Mouse (Mus musculus): ENCODE measurements at regions not wholly inside any gene's neighbourhood (a gene's known extent, or its start where the extent isn't known, plus 50 kb on each side); places are given as distances from the start of the nearest gene placed in this dataset.
"Not testable (repeated sequence)": the region's sequence is repeated elsewhere in the genome, so short reads cannot be mapped to it uniquely, and the experiment has no call there.

- Histone ChIP-seq H3K27ac (ENCODE audit: low read length) (no peak overlapping the region), H3K9me3 (ENCODE audit: control insufficient read depth, low read length) (no peaks in the 10 kb centered on the region), H3K4me3 (replicated peaks; ENCODE audit: low read length) (no peak overlapping the region), H3K36me3 (ENCODE audit: control insufficient read depth, insufficient read depth) (no peaks in the 10 kb centered on the region), H3K4me1 (replicated peaks; ENCODE audit: control insufficient read depth, insufficient read depth, low read length) (no peaks in the 10 kb centered on the region), H3K27me3 (replicated peaks; ENCODE audit: control insufficient read depth, insufficient read depth, low read length) (no peaks in the 10 kb centered on the region), H3K4me2 (ENCODE audit: low read length) (no peak overlapping the region), H3K9ac (replicated peaks; ENCODE audit: low read depth, low read length) (no peak overlapping the region)
- 86% methylated on average over 3 of the region's 3 CpGs for WGBS
- ATAC-seq = no peak
Measured at GRCm38 (mm10) chr6:22487467-22487866, 131.4 kb upstream of the Fam3c start.

GRCm38 (mm10) chr6:22485828-22486518 is 129.9 kb upstream of the Fam3c start:
- H3K4me2 ChIP-seq (ENCODE audit: low read length) = no peak overlapping the region
- no peaks in the 10 kb centered on the region for H3K27me3 ChIP-seq (replicated peaks; ENCODE audit: control insufficient read depth, insufficient read depth, low read length)
- no peak overlapping the region for H3K27ac ChIP-seq (ENCODE audit: low read length)
- H3K36me3 ChIP-seq (ENCODE audit: control insufficient read depth, insufficient read depth) = no peaks in the 10 kb centered on the region
- no peak overlapping the region for H3K4me3 ChIP-seq (replicated peaks; ENCODE audit: low read length)
- no peaks in the 10 kb centered on the region for H3K4me1 ChIP-seq (replicated peaks; ENCODE audit: control insufficient read depth, insufficient read depth, low read length)
- no peak for ATAC-seq
- 62% methylated on average over 11 of the region's 11 CpGs for WGBS
- no peak overlapping the region for H3K9ac ChIP-seq (replicated peaks; ENCODE audit: low read depth, low read length)
- no peaks in the 10 kb centered on the region for H3K9me3 ChIP-seq (ENCODE audit: control insufficient read depth, low read length)

- H3K36me3 ChIP-seq (ENCODE audit: control insufficient read depth, insufficient read depth); H3K9ac ChIP-seq (replicated peaks; ENCODE audit: low read depth, low read length); H3K9me3 ChIP-seq (ENCODE audit: control insufficient read depth, low read length); H3K4me3 ChIP-seq (replicated peaks; ENCODE audit: low read length); H3K4me1 ChIP-seq (replicated peaks; ENCODE audit: control insufficient read depth, insufficient read depth, low read length); ATAC-seq; H3K27ac ChIP-seq (ENCODE audit: low read length); H3K27me3 ChIP-seq (replicated peaks; ENCODE audit: control insufficient read depth, insufficient read depth, low read length); H3K4me2 ChIP-seq (ENCODE audit: low read length): not testable (repeated sequence)
- WGBS = 80% methylated on average over 4 of the region's 4 CpGs
Measured at GRCm38 (mm10) chr6:22482257-22482656, 126.2 kb upstream of the Fam3c start.

- WGBS = 92% methylated on average over 4 of the region's 4 CpGs
- no peak overlapping the region for H3K4me2 ChIP-seq (ENCODE audit: low read length)
- ATAC-seq = no peak
- no peak overlapping the region for H3K27ac ChIP-seq (ENCODE audit: low read length)
- no peak overlapping the region for H3K9ac ChIP-seq (replicated peaks; ENCODE audit: low read depth, low read length)
- no peaks in the 10 kb centered on the region for H3K36me3 ChIP-seq (ENCODE audit: control insufficient read depth, insufficient read depth)
- no peak overlapping the region for H3K4me3 ChIP-seq (replicated peaks; ENCODE audit: low read length)
- H3K4me1 ChIP-seq (replicated peaks; ENCODE audit: control insufficient read depth, insufficient read depth, low read length) = no peaks in the 10 kb centered on the region
- no peaks in the 10 kb centered on the region for H3K9me3 ChIP-seq (ENCODE audit: control insufficient read depth, low read length)
- H3K27me3 ChIP-seq (replicated peaks; ENCODE audit: control insufficient read depth, insufficient read depth, low read length) = no peaks in the 10 kb centered on the region
Measured at GRCm38 (mm10) chr6:22474604-22475003, 118.6 kb upstream of the Fam3c start.

GRCm38 (mm10) chr6:22474011-22474410 is 118.0 kb upstream of the Fam3c start:
- Histone ChIP-seq H3K27ac (ENCODE audit: low read length) (no peak overlapping the region), H3K4me2 (ENCODE audit: low read length) (no peak overlapping the region), H3K36me3 (ENCODE audit: control insufficient read depth, insufficient read depth) (no peaks in the 10 kb centered on the region), H3K4me3 (replicated peaks; ENCODE audit: low read length) (no peak overlapping the region), H3K9ac (replicated peaks; ENCODE audit: low read depth, low read length) (no peak overlapping the region), H3K4me1 (replicated peaks; ENCODE audit: control insufficient read depth, insufficient read depth, low read length) (no peaks in the 10 kb centered on the region), H3K27me3 (replicated peaks; ENCODE audit: control insufficient read depth, insufficient read depth, low read length) (no peaks in the 10 kb centered on the region), H3K9me3 (ENCODE audit: control insufficient read depth, low read length) (no peaks in the 10 kb centered on the region)
- WGBS = 77% methylated on average over 2 of the region's 2 CpGs
- ATAC-seq = no peak

- H3K4me1 ChIP-seq (replicated peaks; ENCODE audit: control insufficient read depth, insufficient read depth, low read length); H3K27ac ChIP-seq (ENCODE audit: low read length): not testable (repeated sequence)
- 90% methylated on average over 5 of the region's 5 CpGs for WGBS
Measured at GRCm38 (mm10) chr6:22472400-22472799, 116.4 kb upstream of the Fam3c start.

GRCm38 (mm10) chr6:22467334-22467993 is 111.4 kb upstream of the Fam3c start:
- no peaks in the 10 kb centered on the region for H3K27me3 ChIP-seq (replicated peaks; ENCODE audit: control insufficient read depth, insufficient read depth, low read length)
- 86% methylated on average over 11 of the region's 11 CpGs for WGBS
- no peak overlapping the region for H3K27ac ChIP-seq (ENCODE audit: low read length)
- no peak overlapping the region for H3K9ac ChIP-seq (replicated peaks; ENCODE audit: low read depth, low read length)
- H3K4me3 ChIP-seq (replicated peaks; ENCODE audit: low read length) = no peak overlapping the region
- H3K4me2 ChIP-seq (ENCODE audit: low read length) = no peak overlapping the region
- H3K36me3 ChIP-seq (ENCODE audit: control insufficient read depth, insufficient read depth) = no peaks in the 10 kb centered on the region
- no peaks in the 10 kb centered on the region for H3K9me3 ChIP-seq (ENCODE audit: control insufficient read depth, low read length)
- no peak for ATAC-seq
- H3K4me1 ChIP-seq (replicated peaks; ENCODE audit: control insufficient read depth, insufficient read depth, low read length) = no peaks in the 10 kb centered on the region

More at GRCm38 (mm10) chr6:22472400-22472799, 116.4 kb upstream of the Fam3c start:
- not testable (repeated sequence) for H3K9me3 ChIP-seq (ENCODE audit: control insufficient read depth, low read length); H3K4me3 ChIP-seq (replicated peaks; ENCODE audit: low read length); H3K36me3 ChIP-seq (ENCODE audit: control insufficient read depth, insufficient read depth); H3K27me3 ChIP-seq (replicated peaks; ENCODE audit: control insufficient read depth, insufficient read depth, low read length); H3K9ac ChIP-seq (replicated peaks; ENCODE audit: low read depth, low read length); H3K4me2 ChIP-seq (ENCODE audit: low read length); ATAC-seq

GRCm38 (mm10) chr6:22465926-22466325 is 109.9 kb upstream of the Fam3c start:
- Histone ChIP-seq H3K27me3 (replicated peaks; ENCODE audit: control insufficient read depth, insufficient read depth, low read length) (no peaks in the 10 kb centered on the region), H3K4me3 (replicated peaks; ENCODE audit: low read length) (no peak overlapping the region), H3K36me3 (ENCODE audit: control insufficient read depth, insufficient read depth) (no peaks in the 10 kb centered on the region), H3K4me1 (replicated peaks; ENCODE audit: control insufficient read depth, insufficient read depth, low read length) (no peaks in the 10 kb centered on the region), H3K9me3 (ENCODE audit: control insufficient read depth, low read length) (no peaks in the 10 kb centered on the region), H3K27ac (ENCODE audit: low read length) (no peak overlapping the region), H3K9ac (replicated peaks; ENCODE audit: low read depth, low read length) (no peak overlapping the region), H3K4me2 (ENCODE audit: low read length) (no peak overlapping the region)
- ATAC-seq = no peak
- WGBS = 98% methylated on average over 1 of the region's 1 CpGs

- Histone ChIP-seq H3K9me3 (ENCODE audit: control insufficient read depth, low read length) (no peaks in the 10 kb centered on the region), H3K36me3 (ENCODE audit: control insufficient read depth, insufficient read depth) (no peaks in the 10 kb centered on the region), H3K27me3 (replicated peaks; ENCODE audit: control insufficient read depth, insufficient read depth, low read length) (no peaks in the 10 kb centered on the region), H3K4me3 (replicated peaks; ENCODE audit: low read length) (no peak overlapping the region), H3K4me1 (replicated peaks; ENCODE audit: control insufficient read depth, insufficient read depth, low read length) (no peaks in the 10 kb centered on the region), H3K9ac (replicated peaks; ENCODE audit: low read depth, low read length) (no peak overlapping the region), H3K27ac (ENCODE audit: low read length) (no peak overlapping the region), H3K4me2 (ENCODE audit: low read length) (no peak overlapping the region)
- 92% methylated on average over 7 of the region's 7 CpGs for WGBS
- no peak for ATAC-seq
Measured at GRCm38 (mm10) chr6:22459440-22460016, 103.5 kb upstream of the Fam3c start.
